ENCODE assay signal across 8 mouse cellular contexts in genomic region chr5:64864699-64865108, GRCm38 (mm10).
DNase-seq lines count a peak whose midpoint lies in the region; ATAC-seq and TF ChIP-seq lines count a peak whose summit lies in the region.

No protein-coding gene starts in this region.

- no peak for TF ChIP-seq CTCF in hindbrain, postnatal 0 days (IDR thresholded peaks at IDR 0.05; ENCODE audit: low read depth)

- no peak overlapping the region for H3K27ac ChIP-seq in hindbrain, postnatal 0 days
- no peak overlapping the region for H3K27ac ChIP-seq in hindbrain, embryonic 14.5 days
- peak overlapping the region; percentile 80 for H3K27ac ChIP-seq in intestine, embryonic 15.5 days

- no peak overlapping the region for H3K4me2 ChIP-seq in hindbrain, postnatal 0 days (ENCODE audit: low read depth, low read length)
- H3K4me2 ChIP-seq in hindbrain, embryonic 14.5 days (replicated peaks) = no peak overlapping the region
- 0 out of 2 replicates have a peak overlapping the region, but pooled peaks have one; percentile 3 for H3K4me2 ChIP-seq in intestine, embryonic 15.5 days (replicated peaks)

- H3K4me1 ChIP-seq in hindbrain, postnatal 0 days (ENCODE audit: insufficient read depth, low read length) = no peaks in the 10 kb centered on the region; the same call in 1 of the 2 replicates
- no peaks in the 10 kb centered on the region for H3K4me1 ChIP-seq in hindbrain, embryonic 14.5 days (replicated peaks; ENCODE audit: control insufficient read depth, insufficient read depth, low read length)
- H3K4me1 ChIP-seq in intestine, embryonic 15.5 days (replicated peaks) = peaks cover 27% of the 10 kb centered on the region

- no peaks in the 10 kb centered on the region for H3K36me3 ChIP-seq in hindbrain, postnatal 0 days (ENCODE audit: insufficient read depth, low read length)
- no peaks in the 10 kb centered on the region for H3K36me3 ChIP-seq in hindbrain, embryonic 14.5 days (replicated peaks; ENCODE audit: control insufficient read depth, insufficient read depth)
- no peaks in the 10 kb centered on the region for H3K36me3 ChIP-seq in intestine, embryonic 15.5 days

- H3K9me3 ChIP-seq in hindbrain, postnatal 0 days (ENCODE audit: low read length) = no peaks in the 10 kb centered on the region
- no peaks in the 10 kb centered on the region for H3K9me3 ChIP-seq in hindbrain, embryonic 14.5 days (ENCODE audit: control insufficient read depth, low read length)
- no peaks in the 10 kb centered on the region for H3K9me3 ChIP-seq in intestine, embryonic 15.5 days

- H3K27me3 ChIP-seq in hindbrain, postnatal 0 days (ENCODE audit: insufficient read depth, low read length) = no peaks in the 10 kb centered on the region
- H3K27me3 ChIP-seq in hindbrain, embryonic 14.5 days (ENCODE audit: control insufficient read depth, insufficient read depth, low read length) = no peaks in the 10 kb centered on the region
- H3K27me3 ChIP-seq in intestine, embryonic 15.5 days (replicated peaks) = no peaks in the 10 kb centered on the region

- ATAC-seq in hindbrain, postnatal 0 days = 0 out of 2 replicates have a peak, but pooled peaks have one; percentile 8
- ATAC-seq in hindbrain, embryonic 14.5 days (ENCODE audit: low FRiP score) = no peak
- peak; percentile 81 for ATAC-seq in intestine, embryonic 15.5 days
- no peak for ATAC-seq in frontal cortex, adult (ENCODE audit: low TSS enrichment)

- WGBS in hindbrain, postnatal 0 days = 50% methylated on average over 4 of the region's 4 CpGs
- WGBS in hindbrain, embryonic 14.5 days = 58% methylated on average over 4 of the region's 4 CpGs
- 19% methylated on average over 4 of the region's 4 CpGs for WGBS in intestine, embryonic 15.5 days

- H3K9ac ChIP-seq in hindbrain, postnatal 0 days (replicated peaks; ENCODE audit: low read length) = no peak overlapping the region
- H3K9ac ChIP-seq in hindbrain, embryonic 14.5 days = no peak overlapping the region
- H3K9ac ChIP-seq in intestine, embryonic 15.5 days = no peak overlapping the region

- no peak overlapping the region for H3K4me3 ChIP-seq in hindbrain, postnatal 0 days (ENCODE audit: low read length)
- H3K4me3 ChIP-seq in hindbrain, embryonic 14.5 days (replicated peaks; ENCODE audit: low read length) = no peak overlapping the region
- H3K4me3 ChIP-seq in intestine, embryonic 15.5 days (replicated peaks) = no peak overlapping the region

- no peak for DNase-seq in hindbrain, postnatal 0 days (ENCODE audit: low spot score)
- DNase-seq in hindbrain, embryonic 14.5 days (ENCODE audit: low spot score) = no peak
- DNase-seq in c-Kit-positive CD71-positive TER-119-negative erythroid progenitor cells, embryonic 14.5 days (ENCODE audit: low read depth) = peak; percentile 56
- peak; percentile 86 to 89 for DNase-seq in lung, adult 18-20 months
- DNase-seq in spleen, postnatal 4 days (ENCODE audit: low spot score in 2 of 2) = peak; percentile 77 to 87
- DNase-seq in left cerebral cortex, adult 11 months (ENCODE audit: low spot score) = no peak

Comparison
In these comparisons a context has a peak if more than half of its experiments do, and no peak if none do; other contexts are left out.
1. ATAC-seq: peak in hindbrain, postnatal 0 days (single experiment) and intestine, embryonic 15.5 days (single experiment); none in hindbrain, embryonic 14.5 days (single experiment) and frontal cortex, adult (single experiment).
2. DNase-seq: peak in c-Kit-positive CD71-positive TER-119-negative erythroid progenitor cells, embryonic 14.5 days (single experiment), lung, adult 18-20 months (2 of 2) and spleen, postnatal 4 days (2 of 2); none in hindbrain, postnatal 0 days (single experiment), hindbrain, embryonic 14.5 days (single experiment) and left cerebral cortex, adult 11 months (single experiment).